Mouse (Mus musculus): ENCODE data around the gene Defb6. TPM values are rescaled to one million over a fixed set of nuclear protein-coding genes. Genes with fewer than 3 reads are reported as not detected.

Defb6 gene
- polyA plus RNA-seq (2014; fragmentation: Illumina TruSeq; extraction: RNeasy Lipid Tissue Mini Kit (QIAGEN cat#74804); ENCODE audit: low replicate concordance): not detected

GRCm38 (mm10) chr8:19225161-19225560, at the start of gene Defb6:
Gene Defb6, plus strand, starts transcription at chr8:19225478.

GRCm38 (mm10) chr8:19239616-19240015, 14.3 kb downstream of the Defb6 start, which contains the start of gene Defb46:
Gene Defb46, plus strand, starts transcription at chr8:19239916.

GRCm38 (mm10) chr8:19247280-19247679, 22.0 kb downstream of the Defb6 start, which contains the start of gene Defb5:
Gene Defb5, plus strand, starts transcription at chr8:19247580.

Other genes with a start within 250 kb of the Defb6 start
- gene Defb40, start 247.2 kb upstream of the Defb6 start, polyA plus RNA-seq (2014; fragmentation: Illumina TruSeq; extraction: RNeasy Lipid Tissue Mini Kit (QIAGEN cat#74804); ENCODE audit: low replicate concordance): not detected
- not detected for gene Defb37, start 234.4 kb upstream of the Defb6 start, polyA plus RNA-seq (2014; fragmentation: Illumina TruSeq; extraction: RNeasy Lipid Tissue Mini Kit (QIAGEN cat#74804); ENCODE audit: low replicate concordance)
- not detected for gene Defb38, start 198.9 kb upstream of the Defb6 start, polyA plus RNA-seq (2014; fragmentation: Illumina TruSeq; extraction: RNeasy Lipid Tissue Mini Kit (QIAGEN cat#74804); ENCODE audit: low replicate concordance)
- not detected for gene Defb39, start 160.7 kb upstream of the Defb6 start, polyA plus RNA-seq (2014; fragmentation: Illumina TruSeq; extraction: RNeasy Lipid Tissue Mini Kit (QIAGEN cat#74804); ENCODE audit: low replicate concordance)
- gene Defb12, start 110.6 kb upstream of the Defb6 start, polyA plus RNA-seq (2014; fragmentation: Illumina TruSeq; extraction: RNeasy Lipid Tissue Mini Kit (QIAGEN cat#74804); ENCODE audit: low replicate concordance): not detected
- gene Defb34, start 101.7 kb upstream of the Defb6 start, polyA plus RNA-seq (2014; fragmentation: Illumina TruSeq; extraction: RNeasy Lipid Tissue Mini Kit (QIAGEN cat#74804); ENCODE audit: low replicate concordance): not detected
- not detected for gene Gm45826, start 84.7 kb upstream of the Defb6 start, polyA plus RNA-seq (2014; fragmentation: Illumina TruSeq; extraction: RNeasy Lipid Tissue Mini Kit (QIAGEN cat#74804); ENCODE audit: low replicate concordance)
- gene Defb14, start 31.1 kb upstream of the Defb6 start, polyA plus RNA-seq (2014; fragmentation: Illumina TruSeq; extraction: RNeasy Lipid Tissue Mini Kit (QIAGEN cat#74804); ENCODE audit: low replicate concordance): not detected
- gene Defb4, start 26.8 kb upstream of the Defb6 start, polyA plus RNA-seq (2014; fragmentation: Illumina TruSeq; extraction: RNeasy Lipid Tissue Mini Kit (QIAGEN cat#74804); ENCODE audit: low replicate concordance): not detected
- not detected for gene Defb46, start 14.4 kb downstream of the Defb6 start, polyA plus RNA-seq (2014; fragmentation: Illumina TruSeq; extraction: RNeasy Lipid Tissue Mini Kit (QIAGEN cat#74804); ENCODE audit: low replicate concordance)
- gene Defb5, start 22.1 kb downstream of the Defb6 start, polyA plus RNA-seq (2014; fragmentation: Illumina TruSeq; extraction: RNeasy Lipid Tissue Mini Kit (QIAGEN cat#74804); ENCODE audit: low replicate concordance): not detected
- not detected for gene Defb3, start 67.9 kb downstream of the Defb6 start, polyA plus RNA-seq (2014; fragmentation: Illumina TruSeq; extraction: RNeasy Lipid Tissue Mini Kit (QIAGEN cat#74804); ENCODE audit: low replicate concordance)
- not detected for gene Defb8, start 222.1 kb downstream of the Defb6 start, polyA plus RNA-seq (2014; fragmentation: Illumina TruSeq; extraction: RNeasy Lipid Tissue Mini Kit (QIAGEN cat#74804); ENCODE audit: low replicate concordance)